Mouse (Mus musculus): ENCODE measurements around the gene Eya3.
"Not testable (repeated sequence)": the region's sequence is repeated elsewhere in the genome, so short reads cannot be mapped to it uniquely, and the experiment has no call there.

Gene Eya3

DNA sequence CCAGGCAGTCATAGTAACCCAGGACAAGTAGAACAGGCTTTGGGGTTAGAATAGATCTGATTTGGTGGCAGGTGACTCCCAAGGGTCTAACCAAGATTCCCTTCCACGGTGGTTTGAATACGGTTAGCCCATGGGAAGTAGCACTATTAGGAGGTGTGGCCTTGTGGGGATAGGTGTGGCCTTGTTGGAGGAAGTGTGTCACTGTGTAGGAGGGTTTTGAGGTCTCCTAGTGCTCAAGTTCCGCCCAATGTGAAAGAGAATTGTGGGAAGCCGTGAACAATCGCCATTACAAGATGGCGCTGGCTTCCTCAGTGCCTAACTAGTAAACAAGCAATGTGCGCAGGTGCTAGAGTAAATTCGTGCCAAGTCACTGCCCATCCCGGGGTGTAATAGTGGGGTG lies 98.4 kb downstream of the Eya3 start:
- not testable (repeated sequence) for DNase-seq (ENCODE audit: low spot score in 2 of 2)

DNA sequence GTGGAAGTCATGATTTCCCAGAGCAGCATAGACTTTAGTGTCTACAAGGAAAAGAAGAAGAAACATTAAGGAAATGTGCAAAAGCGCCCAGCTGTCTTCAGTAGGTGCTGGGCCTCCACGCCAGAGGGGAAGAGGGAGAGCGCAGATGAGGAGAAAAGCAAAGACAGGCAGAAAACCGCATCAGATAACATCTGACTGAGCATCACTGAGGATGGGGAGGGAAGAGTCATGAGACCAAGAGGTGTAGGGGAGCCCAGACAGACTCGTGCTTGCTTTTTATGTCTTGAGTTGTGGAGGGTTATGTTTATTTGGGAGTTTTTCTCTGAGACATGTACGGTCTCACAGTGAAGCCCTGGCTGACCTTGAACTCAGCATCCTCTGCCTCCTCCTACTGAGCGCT lies 102.7 kb downstream of the Eya3 start:
- no peak for DNase-seq (ENCODE audit: low spot score in 2 of 2)

- DNase-seq (ENCODE audit: low spot score in 2 of 2) = no peak
Observed at GRCm38 (mm10) chr4:132743992-132744911, 105.5 kb downstream of the Eya3 start.

- no peak for DNase-seq (ENCODE audit: low spot score in 2 of 2)
Observed at GRCm38 (mm10) chr4:132746911-132747517, 108.2 kb downstream of the Eya3 start.

DNA sequence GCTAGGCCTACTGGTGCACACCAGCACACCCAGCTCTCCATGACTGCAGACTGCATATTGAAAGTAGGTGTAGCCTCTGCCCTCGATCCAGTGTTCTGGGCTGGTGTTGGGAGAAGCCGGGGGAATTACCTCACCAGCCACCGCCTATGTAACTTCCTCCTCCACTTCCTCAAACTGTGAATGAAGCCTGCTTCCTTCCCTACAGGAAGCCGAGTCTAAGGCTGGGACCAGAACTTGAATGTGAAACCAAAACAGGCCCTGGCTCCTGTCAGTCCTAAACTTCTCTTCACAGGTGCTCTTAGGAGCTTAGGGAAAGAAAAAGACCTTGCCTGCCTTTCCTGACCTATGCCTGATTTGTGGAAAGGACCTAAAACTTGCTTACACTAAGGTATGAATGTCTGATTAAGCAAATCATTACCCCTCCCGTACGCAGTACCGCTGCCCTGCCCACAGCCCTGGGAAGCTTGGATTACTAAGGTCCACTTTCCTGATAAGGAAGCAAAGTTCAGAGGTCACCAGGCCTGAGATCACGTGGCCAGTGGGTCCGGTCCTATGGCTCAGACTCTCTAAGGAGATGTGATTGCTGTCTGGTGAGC lies 109.0 kb downstream of the Eya3 start:
- peak; percentile 37 to 50 for DNase-seq (ENCODE audit: low spot score in 2 of 2)

DNA sequence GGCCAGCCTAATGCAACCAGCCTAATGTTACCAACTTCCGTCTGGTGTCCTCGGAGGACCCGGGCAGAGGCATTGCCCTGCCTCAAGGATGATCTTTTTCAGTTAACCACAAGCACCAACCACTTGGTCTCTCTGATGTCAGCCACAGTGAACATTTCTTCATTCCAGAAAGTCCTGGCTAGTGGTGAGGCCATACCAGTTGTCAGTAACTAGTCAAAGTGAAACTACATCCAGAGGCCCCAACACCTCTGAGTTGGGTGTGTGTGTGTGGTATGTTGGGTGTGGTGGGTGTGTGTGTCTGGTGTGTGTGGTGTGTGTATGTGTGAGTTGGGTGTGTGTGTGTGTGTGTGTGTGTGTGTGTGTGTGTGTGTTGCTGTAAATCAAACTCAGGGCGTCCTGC lies 110.0 kb downstream of the Eya3 start:
- DNase-seq (ENCODE audit: low spot score in 2 of 2) = peak; percentile 71 to 88

- DNase-seq (ENCODE audit: low spot score in 2 of 2) = no peak
Observed at GRCm38 (mm10) chr4:132749258-132749982, 110.6 kb downstream of the Eya3 start.

DNA sequence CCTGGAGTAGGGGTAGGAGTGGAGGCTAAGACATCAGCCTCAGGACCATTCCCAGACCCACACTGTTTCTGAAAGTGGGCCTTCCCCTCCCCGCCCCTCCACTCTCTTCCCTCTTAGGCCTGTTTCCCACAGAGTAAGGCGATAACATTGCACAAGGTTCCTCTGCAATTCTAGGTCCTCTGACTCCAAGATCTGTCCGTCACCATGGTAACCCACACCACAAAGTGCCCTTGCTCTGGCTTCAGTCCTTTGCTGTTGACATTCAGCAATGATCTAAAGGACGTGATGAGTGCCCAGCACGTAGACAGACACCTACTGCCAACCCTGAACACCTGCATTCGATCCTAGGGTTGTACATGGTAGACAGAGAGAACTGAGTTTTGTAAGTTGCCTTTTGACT lies 114.2 kb downstream of the Eya3 start:
- DNase-seq (ENCODE audit: low spot score in 2 of 2) = no peak

DNA sequence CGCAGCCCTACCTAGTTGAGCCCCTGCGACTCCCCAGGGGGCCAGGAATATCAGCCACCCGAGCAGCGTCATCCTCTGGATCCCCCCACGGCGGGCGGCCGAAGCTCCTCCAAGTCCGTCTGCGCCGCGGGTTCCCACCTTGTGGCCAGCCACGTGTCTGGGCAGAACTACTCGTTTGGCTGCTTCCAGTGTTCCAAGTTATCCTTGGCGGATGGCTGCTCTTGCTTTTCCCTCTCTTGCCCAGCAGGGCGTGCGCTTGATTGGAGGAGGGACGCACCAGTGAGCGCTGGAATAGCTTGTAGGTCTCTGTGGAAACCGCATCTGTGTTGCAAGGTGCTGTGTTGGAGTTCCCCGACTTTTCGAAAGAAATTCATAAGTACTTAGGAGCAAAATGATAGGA lies 118.2 kb downstream of the Eya3 start, which contains the start of gene Smpdl3b:
Gene Smpdl3b (minus strand): TSS at position 279 of the 400 bp plus-strand sequence.
- DNase-seq (ENCODE audit: low spot score in 2 of 2) = peak; percentile 43 to 51

- DNase-seq (ENCODE audit: low spot score in 2 of 2) = no peak
Observed at GRCm38 (mm10) chr4:132757633-132758351, 119.0 kb downstream of the Eya3 start.

- DNase-seq (ENCODE audit: low spot score in 2 of 2) = no peak
Observed at GRCm38 (mm10) chr4:132760296-132760695, 121.5 kb downstream of the Eya3 start.

DNA sequence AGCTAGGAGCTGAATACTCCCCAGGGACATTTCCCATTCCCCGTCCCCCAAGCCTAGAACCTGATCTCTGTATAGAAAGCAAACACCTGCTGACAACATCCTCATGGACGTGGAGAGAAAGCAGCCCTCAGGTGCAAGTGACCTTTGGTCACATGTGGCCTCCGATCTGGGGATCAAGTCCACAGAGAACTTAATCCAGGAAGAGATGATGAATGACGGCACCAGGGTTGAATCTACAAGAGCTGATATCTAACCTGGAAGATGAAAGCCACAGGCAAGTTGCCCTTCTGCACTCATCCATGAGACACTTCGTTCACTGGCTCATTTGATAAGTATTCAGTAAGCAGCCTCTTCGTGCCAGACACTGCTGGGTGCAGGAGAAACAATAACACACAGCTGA lies 123.8 kb downstream of the Eya3 start:
- DNase-seq (ENCODE audit: low spot score in 2 of 2) = no peak

DNA sequence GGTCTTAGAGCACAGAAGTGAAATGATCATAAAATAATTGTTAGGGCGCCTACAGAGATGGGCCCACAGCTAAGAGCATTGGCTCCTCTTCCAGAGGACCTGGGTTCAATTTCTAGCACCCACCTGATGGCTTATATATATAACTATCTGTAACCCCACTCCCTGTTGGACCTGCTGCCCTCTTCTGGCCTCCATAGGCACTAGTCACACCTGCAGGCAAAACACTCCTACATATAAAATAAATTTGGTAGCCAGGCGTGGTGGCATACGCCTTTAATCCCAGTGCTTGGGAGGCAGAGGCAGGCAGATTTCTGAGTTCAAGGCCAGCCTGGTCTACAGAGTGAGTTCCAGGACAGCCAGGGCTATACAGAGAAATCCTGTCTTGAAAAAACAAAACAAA lies 124.3 kb downstream of the Eya3 start:
- not testable (repeated sequence) for DNase-seq (ENCODE audit: low spot score in 2 of 2)

- peak; percentile 97 for DNase-seq (ENCODE audit: low spot score in 2 of 2)
Observed at GRCm38 (mm10) chr4:132767914-132768876, 129.4 kb downstream of the Eya3 start, which contains the start of gene Rpa2. Rpa2 (plus strand) TSS chr4:132768332.

GRCm38 (mm10) chr4:132771776-132772175 lies 133.0 kb downstream of the Eya3 start:
- no peak for DNase-seq (ENCODE audit: low spot score in 2 of 2)

Data from natural killer cell, adult 2 months (primary cell).